Mouse (Mus musculus): Measurements from ENCODE around the gene Sec31b.

- TF ChIP-seq CTCF (IDR thresholded peaks at IDR 0.05; ENCODE audit: low read depth), result no peak
- TF ChIP-seq EP300 (optimal IDR thresholded peaks at IDR 0.05), result no peak
These were observed 32.4 kb upstream of the Sec31b start for GRCm38 (mm10) chr19:44578038-44578437.
